Mouse (Mus musculus): Measurements from ENCODE around the gene Tshb. TPM values are rescaled to one million over a fixed set of nuclear protein-coding genes. Genes with fewer than 3 reads are reported as not detected.

The Tshb gene
- total RNA-seq, 2 experiments from 2014 or later = not detected

DNA sequence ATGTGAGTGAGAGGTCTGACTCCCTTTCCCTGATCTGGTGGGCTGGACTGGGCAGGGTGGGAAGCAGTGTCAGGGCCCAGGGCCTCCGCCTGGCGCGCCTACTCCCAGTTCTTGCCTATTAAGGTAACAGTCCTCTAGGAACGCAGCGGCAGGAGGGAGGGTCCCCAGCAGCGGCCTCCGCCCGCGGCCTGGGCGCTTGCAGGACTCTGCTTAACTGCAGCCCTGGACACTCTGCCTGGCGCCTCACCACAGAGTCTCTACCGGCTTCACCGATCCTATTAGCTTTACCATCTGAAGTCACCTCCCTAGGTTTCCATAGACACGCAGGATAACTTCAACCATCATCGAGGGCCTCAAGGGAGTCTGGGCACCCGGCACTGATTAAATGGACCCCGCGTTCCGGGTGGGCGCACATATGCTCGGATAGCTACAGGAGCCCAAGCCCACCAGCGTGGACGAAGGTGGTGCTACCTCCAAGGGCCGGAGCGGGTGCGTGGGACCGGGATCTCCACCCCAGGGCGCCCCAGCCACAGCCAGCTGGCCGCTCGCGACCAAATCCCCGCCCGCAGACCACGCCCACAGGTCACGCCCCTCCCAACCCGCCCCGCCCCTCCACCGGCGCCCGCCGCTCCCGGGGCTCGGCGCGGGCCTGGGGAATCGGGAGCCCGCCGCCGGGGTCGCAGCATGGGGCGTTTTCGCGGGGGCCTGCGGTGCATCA lies 48.0 kb downstream of the Tshb start, which contains the start of gene Tspan2:
Gene Tspan2 (plus strand): TSS at position 217 of the 718 bp plus-strand sequence.
- no peak; the same call in 1 of the 2 replicates for TF ChIP-seq CTCF (IDR thresholded peaks at IDR 0.05)
- peak within 1 kb of the TSS; percentile 94 for H3K4me3 ChIP-seq
- DNase-seq = peak; percentile 83
- peak within 1 kb of the TSS; percentile 87 for H3K27ac ChIP-seq
- intact Hi-C loops (cut with DNase I) = no loop called here

- Histone ChIP-seq H3K27ac (peak overlapping the region; percentile 87), H3K4me3 (peak overlapping the region; percentile 94)
- no peak for DNase-seq
- no peak for TF ChIP-seq CTCF (IDR thresholded peaks at IDR 0.05)
- intact Hi-C loops (cut with DNase I) = no loop called here
These were observed 48.6 kb downstream of the Tshb start for GRCm38 (mm10) chr3:102733936-102734312.

GRCm38 (mm10) chr3:102733050-102733449 lies 49.5 kb downstream of the Tshb start:
- intact Hi-C loops (cut with DNase I) = no loop called here
- no peak for TF ChIP-seq CTCF (IDR thresholded peaks at IDR 0.05)
- H3K27ac ChIP-seq = no peak overlapping the region; the same call in 1 of the 2 replicates
- DNase-seq = no peak
- no peak overlapping the region for H3K4me3 ChIP-seq

DNA sequence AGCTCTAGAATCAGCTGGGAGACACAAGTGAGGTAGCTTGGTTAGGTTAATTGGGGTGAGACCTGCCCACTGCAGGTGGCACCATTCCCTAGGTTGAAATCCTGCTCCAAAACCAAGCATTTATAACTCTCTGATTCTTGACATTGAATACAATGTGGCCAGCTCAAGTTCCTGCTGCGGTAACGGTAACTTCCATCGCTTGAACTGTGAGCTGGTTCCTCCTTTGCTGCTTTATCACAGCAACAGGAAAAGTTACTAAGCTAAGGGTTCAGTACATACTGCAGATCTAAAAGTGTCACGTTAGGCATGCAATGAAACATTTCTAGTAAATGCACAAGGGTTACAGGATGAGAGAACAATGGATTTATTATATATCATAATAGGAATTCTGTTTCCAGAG lies 49.9 kb downstream of the Tshb start:
- TF ChIP-seq CTCF (IDR thresholded peaks at IDR 0.05) = no peak
- no peak overlapping the region for H3K27ac ChIP-seq
- intact Hi-C loops (cut with DNase I) = no loop called here
- no peak for DNase-seq
- H3K4me3 ChIP-seq = no peak overlapping the region

- H3K27ac ChIP-seq = no peak overlapping the region
- intact Hi-C loops (cut with DNase I) = no loop called here
- no peak overlapping the region for H3K4me3 ChIP-seq
- DNase-seq = no peak
- no peak for TF ChIP-seq CTCF (IDR thresholded peaks at IDR 0.05)
These were observed 51.4 kb downstream of the Tshb start for GRCm38 (mm10) chr3:102731112-102731511.

- Histone ChIP-seq H3K27ac (no peak overlapping the region), H3K4me3 (no peak overlapping the region)
- TF ChIP-seq CTCF (IDR thresholded peaks at IDR 0.05) = no peak
- intact Hi-C loops (cut with DNase I) = loop anchor here (10.0 kb wide), 1 partner anchor 265 kb away; the partner anchor contains the start of gene Sike1
- DNase-seq = no peak
These were observed 53.1 kb downstream of the Tshb start for GRCm38 (mm10) chr3:102729416-102729815.

Other genes starting within 250 kb of the Tshb start
- 1 to 10 TPM; 4.3 to 5.2 TPM for gene Tspan2, start 48.2 kb downstream of the Tshb start, total RNA-seq (2021)
- not detected for gene Sycp1, start 153.4 kb upstream of the Tshb start, total RNA-seq (2021)
- gene Nr1h5, start 181.4 kb upstream of the Tshb start, total RNA-seq (2021) = not detected
- gene Sike1, start 213.0 kb upstream of the Tshb start, total RNA-seq (2021) = 10 to 100 TPM; 39.6 to 41.5 TPM
- 1,000 to 10,000 TPM in 1 of 2 experiments, 100 to 1,000 TPM in 1; 962 to 1,109 TPM for gene Csde1, start 237.7 kb upstream of the Tshb start, total RNA-seq (2021)

Data from gastrocnemius, adult 2 months (tissue).